Mouse (Mus musculus) frontal cortex, postnatal 14 days (tissue): ENCODE measurements around the gene Trim61.
A peak's percentile ranks its signal among the peaks of the same experiment; 100 is the strongest.
"Not testable (repeated sequence)": the region's sequence is repeated elsewhere in the genome, so short reads cannot be mapped to it uniquely, and the experiment has no call there.

Experiments
- DNase-seq, 2 experiments: peaks; one replicate each; pipeline ENCODE4 v3.0.0; 2022; ENCODE audit warnings: low spot score in 2 of 2

Gene Trim61

DNA sequence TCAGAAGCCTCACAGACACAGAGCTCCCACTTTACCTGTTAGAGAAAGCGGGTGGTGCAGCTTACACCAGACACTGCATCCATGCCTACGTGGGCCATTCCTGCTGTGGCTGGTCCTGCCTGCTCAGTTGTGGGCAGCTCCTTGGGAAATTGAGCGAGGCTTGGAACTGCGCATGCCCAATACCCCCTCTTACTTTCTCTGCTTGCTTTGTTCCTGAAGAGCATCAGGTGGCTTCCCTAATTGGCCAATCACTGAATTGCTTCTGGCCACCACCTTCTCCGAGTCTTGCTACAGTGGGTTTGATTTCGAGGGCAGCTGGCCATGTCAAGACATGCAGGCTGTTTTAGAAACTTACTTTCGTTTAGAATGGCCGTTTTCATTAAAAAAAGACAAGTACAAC, at the start of gene Trim61, which contains the start of gene Trim60:
TSS of gene Trim61 (minus strand) at position 101 of the 400 bp plus-strand sequence.
TSS of gene Trim60 (minus strand) at position 162 of the 400 bp plus-strand sequence.
- no peak for DNase-seq

- no peak for DNase-seq
Measured at GRCm38 (mm10) chr8:65067694-65068472, 49.6 kb upstream of the Trim61 start.

DNA sequence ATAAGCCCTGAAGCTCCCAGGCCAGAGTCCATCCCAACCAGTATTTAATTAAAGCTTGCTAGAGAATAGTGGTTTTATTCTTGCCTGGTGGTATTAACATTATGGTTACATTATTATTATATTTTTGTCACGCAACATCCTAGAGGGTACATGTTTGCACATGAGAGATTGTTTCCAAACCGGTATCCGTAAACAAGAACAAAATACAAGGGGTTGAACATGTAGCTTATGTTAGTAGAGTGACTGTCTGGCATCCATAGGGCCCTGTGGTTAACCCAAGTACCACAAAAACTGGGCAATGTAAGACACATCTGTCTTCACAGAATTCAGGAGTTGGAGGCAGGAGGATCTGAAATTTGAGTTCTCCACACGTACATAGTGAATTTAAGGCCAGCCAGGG, 48.7 kb upstream of the Trim61 start:
- DNase-seq: no peak

GRCm38 (mm10) chr8:65065622-65066021, 47.3 kb upstream of the Trim61 start:
- no peak for DNase-seq

- no peak for DNase-seq
Measured at GRCm38 (mm10) chr8:65064071-65064470, 45.7 kb upstream of the Trim61 start.

- no peak for DNase-seq
Measured at GRCm38 (mm10) chr8:65062195-65062594, 43.9 kb upstream of the Trim61 start.

GRCm38 (mm10) chr8:65056722-65057121, 38.4 kb upstream of the Trim61 start:
- no peak for DNase-seq

GRCm38 (mm10) chr8:65053968-65054367, 35.6 kb upstream of the Trim61 start:
- no peak for DNase-seq

DNA sequence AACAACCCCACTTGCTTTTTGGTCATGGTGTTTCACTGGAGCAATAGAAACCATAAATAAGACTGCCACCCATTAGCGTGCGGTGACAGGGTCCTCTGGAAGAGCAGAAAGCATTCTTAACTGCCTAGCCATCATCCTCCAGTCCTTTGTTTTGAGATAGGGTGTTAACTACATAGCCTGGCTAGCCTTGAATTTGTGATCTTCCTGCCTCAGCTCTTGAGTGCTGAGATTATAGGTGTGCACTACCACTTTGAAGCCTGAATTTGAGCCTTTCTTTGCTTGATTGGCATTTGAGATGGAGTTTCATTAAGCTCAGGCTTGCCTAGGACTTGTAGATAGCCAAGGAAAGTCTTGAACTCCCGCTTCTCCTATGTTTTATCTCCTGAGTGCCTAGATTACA, 35.2 kb upstream of the Trim61 start:
- DNase-seq: no peak

DNA sequence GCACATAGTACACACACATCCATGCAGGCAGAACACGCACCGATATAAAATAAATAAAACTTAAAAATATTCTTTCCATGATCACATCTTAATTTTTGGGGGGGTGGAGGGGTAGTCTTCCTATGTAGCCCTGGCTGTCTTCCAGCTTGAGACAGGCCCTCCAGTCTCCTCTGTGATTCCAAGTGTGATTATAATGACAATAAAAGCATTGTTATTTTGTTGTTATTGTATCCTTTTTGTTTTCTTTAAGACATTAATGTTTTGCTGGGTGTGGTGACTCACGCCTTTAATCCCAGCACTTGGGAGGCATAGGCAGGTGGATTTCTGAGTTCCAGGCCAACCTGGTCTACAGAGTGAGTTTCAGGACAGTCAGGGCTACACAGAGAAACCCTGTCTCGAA, 29.5 kb upstream of the Trim61 start:
- DNase-seq: no peak

DNA sequence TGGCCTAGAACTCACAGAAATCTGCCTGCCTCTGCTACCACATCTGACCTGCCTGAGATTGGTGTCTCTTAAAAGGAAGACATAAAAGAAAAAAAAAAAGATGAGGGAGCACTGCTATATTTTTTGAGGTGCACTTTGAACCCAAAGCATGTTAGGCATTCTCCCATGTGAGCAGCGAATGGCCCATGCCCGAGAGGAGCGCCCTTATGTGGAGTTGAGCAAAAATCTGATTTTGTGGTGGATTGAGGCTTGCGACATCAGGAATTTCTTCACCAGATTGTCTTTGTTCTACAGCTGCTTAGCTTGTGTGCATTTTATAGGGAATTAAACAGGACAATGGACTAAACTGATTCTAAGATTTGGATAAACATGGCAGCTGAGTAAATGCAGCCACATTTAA, 28.9 kb upstream of the Trim61 start:
- no peak for DNase-seq

GRCm38 (mm10) chr8:65046565-65046964, 28.2 kb upstream of the Trim61 start:
- no peak for DNase-seq

DNA sequence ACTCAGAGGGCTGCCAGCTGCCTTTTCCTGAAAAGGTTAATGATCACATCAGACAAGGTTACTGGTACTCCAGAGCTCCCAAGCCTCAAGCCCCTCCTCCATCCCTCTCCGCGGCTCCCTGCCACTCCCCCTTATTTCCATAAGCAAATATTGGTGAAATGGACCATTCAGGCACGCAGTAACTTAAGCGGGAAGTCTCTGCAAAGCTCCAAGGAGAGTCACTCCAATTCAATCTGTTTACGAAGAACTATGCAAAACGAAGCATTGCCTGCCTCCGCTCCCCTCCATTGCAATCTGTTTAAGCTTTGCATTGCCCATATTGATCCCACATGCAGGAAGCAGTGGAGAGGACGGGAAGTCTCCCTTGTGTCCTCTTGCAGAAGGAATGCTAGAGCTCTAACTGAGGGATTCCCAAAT, 18.8 kb upstream of the Trim61 start, which contains the start of gene Apela:
TSS of gene Apela (minus strand) at position 220 of the 417 bp plus-strand sequence.
- no peak for DNase-seq

- DNase-seq: no peak
Measured at GRCm38 (mm10) chr8:65034136-65034535, 15.8 kb upstream of the Trim61 start.

DNA sequence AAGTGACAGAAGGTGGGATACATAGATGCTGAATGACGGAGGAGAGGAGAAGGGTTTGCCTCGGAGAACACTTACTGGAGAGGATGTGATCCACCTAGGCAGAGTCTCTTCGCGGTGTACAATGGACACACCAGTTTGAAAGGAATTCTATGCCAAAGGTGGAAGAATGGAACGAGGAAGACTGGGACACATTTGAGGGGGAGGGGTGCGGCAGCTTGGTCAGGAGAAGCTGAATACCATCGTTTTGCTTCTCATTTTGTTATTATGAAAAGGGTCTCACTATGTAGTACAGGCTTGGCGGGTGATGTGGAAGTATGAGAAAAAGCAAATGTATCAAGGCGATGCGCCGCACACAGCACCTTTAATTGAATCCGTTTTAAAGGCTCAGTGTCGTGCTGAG, 14.7 kb upstream of the Trim61 start:
- DNase-seq: no peak

DNA sequence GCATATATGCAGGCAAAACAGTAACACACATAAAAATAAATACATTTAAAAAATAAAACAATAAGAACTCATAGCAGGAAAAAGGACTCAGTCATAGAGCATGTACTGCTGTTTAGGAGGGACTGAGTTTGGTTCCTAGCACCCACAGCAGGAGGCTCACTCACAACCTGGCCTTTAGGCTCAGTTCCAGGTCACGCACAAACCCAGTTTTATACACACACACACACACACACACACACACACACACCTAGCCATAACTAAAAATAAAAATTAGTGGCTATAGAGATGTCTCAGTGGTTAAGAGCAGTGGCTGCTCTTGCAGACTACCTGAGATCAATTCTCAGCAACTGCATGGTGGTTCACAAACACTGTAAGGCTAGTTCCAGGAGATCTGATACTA, 13.8 kb upstream of the Trim61 start:
- no peak for DNase-seq

DNA sequence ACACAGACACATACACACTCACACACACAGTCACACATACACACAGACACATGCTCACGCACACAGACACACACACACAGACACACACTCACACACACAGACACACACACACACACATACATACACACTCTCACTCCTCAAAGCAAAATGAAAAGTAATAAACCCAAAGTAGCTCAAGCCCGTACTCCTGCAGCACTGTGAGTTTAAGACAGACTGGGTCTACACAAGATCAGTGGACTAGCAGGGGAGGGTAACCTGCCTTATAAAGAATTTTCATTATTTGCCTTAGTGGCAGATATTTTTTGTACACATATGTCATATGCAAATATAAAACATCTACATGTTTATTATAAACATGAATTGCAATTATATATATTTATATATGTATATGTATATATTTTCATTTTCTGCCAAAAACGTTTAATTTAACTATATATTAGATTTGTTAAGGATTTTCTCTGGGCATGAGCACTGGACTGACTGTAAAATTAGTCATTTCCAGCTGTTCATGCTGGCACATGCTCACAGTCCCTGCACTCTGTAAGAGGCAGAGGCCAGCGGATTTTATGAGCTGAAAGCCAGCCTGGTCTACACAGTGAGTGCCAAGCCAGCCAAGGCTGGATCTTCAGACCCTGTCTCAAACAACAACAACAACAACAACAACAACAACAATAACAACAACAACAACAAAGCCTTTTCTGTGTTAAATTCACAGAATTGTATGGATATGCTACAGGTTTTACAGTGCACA, 12.6 kb upstream of the Trim61 start:
- no peak for DNase-seq

DNA sequence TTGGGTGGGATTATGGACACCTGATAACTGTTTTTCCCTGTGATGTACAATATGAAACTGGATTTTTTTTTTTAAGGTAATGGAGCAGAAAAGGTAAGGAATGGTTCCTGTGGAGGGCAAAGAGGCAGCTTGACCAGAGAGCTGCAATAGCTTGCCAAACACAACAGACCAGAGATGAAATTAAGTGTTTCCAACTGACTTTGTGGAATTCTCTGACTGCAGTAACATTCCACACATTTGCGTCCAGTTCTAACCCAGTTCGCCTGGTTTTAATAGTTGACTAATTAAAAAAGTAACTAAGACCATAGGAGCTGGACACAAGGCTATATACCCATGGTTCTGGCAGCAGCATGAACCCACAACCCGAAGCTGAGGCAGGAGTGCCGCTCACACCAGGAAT, 11.5 kb upstream of the Trim61 start:
- DNase-seq: no peak

DNA sequence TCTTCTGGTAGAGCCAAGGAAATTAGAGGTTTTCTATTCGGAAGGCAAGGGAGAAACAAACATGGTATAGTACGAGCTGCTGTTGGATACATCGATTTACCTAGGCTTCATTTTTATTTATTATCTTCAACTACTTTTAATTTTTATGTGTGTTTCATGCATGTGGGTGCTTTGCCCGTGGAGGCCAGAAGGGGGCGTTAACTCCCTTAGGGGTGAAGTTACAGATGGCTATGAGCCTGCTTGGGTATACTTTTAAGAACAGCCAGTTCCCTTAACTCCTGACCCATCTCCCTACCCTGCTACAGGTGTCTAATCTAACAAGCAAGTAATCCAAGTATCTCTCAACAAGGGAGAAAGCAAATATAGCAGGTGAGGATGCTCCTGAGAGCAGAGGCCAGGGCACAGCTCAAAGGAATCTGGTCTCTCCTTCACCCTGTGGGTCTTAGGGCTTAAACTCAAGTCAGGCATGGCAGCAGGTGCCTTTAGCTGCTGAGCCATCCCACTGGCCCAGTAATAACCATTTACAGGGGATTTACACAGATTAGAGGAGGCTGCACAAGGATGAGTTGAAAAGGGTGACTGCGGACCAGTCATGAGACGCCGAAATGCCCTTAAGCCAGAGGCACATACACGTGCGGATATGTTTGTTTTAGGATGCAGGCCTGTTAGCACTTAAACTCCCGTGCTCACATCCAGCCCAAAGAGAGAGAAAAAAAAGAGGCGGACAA, 10.8 kb upstream of the Trim61 start:
- no peak for DNase-seq

- peak; percentile 30 to 75 for DNase-seq
Measured at GRCm38 (mm10) chr8:65022485-65022884, 4.2 kb upstream of the Trim61 start.

DNA sequence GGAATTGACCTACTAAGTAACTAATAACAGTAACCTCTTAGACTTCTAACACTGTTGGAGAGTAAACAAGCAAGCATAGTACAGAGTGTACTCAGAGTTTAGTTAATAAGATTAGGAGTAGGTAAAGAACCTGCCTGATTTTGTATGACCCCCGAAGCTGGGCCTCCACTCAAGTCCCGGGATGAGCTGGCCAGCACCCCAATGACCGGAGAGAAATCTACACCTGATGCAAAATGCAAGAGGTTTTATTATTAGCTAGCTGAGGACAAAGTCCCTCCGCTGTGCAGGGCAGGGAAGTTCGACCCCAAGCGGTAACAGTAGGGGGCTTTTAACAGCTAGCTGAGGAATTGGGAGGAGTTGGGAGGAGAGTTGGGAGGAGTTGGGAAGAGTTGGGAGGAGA, 10.7 kb downstream of the Trim61 start:
- DNase-seq: not testable (repeated sequence)

DNA sequence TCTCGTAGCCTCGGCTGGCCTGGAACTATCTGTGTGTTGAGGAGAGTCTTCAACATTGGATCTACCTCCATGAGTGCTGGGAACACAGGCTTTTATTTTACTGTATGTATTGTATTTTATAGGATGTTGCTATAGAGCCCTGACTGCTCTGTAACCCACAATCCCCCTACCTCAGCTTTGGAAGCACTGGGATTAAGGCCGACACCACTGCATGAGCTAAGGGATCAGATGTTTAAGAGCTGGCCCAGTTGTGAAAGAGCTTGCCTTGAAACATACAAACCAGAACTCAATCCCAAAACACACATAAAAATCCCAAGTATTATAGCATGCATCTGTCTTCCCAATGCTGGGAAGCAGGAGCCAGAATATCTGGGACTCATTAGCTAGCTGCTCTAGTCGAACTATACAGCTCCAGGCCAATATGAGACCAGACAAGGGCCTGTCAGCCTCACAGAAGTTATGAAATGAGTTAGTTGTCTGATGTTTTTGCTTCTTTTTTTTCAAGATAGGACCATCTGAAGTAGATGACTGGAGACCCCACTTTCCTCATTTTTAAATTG, 19.4 kb downstream of the Trim61 start:
- DNase-seq: no peak
